Mouse (Mus musculus) T-cell, adult 66 days (primary cell): Measurements from ENCODE around the gene Cd34. TPM values are rescaled to one million over a fixed set of nuclear protein-coding genes. Genes with fewer than 3 reads are reported as not detected.

ENCODE experiments used
- total RNA-seq, 2 experiments: library from RNA; stranded (reverse); gene quantifications; 3 replicates in 1 of 2; 4 replicates in 1 of 2; pipeline ENCODE4 v1.2.4; 2023

Gene Cd34
- total RNA-seq: under 1 TPM in 1 of 2 experiments, not detected in 1; 0.99 TPM

GRCm38 (mm10) chr1:194938715-194939114 lies at the start of gene Cd34:
Gene Cd34, plus strand, starts transcription at chr1:194938819.

Other genes starting within 250 kb of the Cd34 start
- 1 to 10 TPM; 6.0 to 6.2 TPM for gene Cd46, start 153.4 kb downstream of the Cd34 start, total RNA-seq
- gene Cr1l, start 192.8 kb downstream of the Cd34 start, total RNA-seq: 100 to 1,000 TPM; 169 to 174 TPM
- gene Cr2, start 237.9 kb downstream of the Cd34 start, total RNA-seq: 1 to 10 TPM; 1.3 to 2.9 TPM